Mouse (Mus musculus): ENCODE results near the gene Rassf8. TPM values are rescaled to one million over a fixed set of nuclear protein-coding genes. Genes with fewer than 3 reads are reported as not detected.

Rassf8 gene
- polyA plus RNA-seq (2014; fragmentation: Illumina TruSeq; extraction: RNeasy Lipid Tissue Mini Kit (QIAGEN cat#74804); ENCODE audit: insufficient read depth, low read depth, low replicate concordance): 29.3 TPM

DNA sequence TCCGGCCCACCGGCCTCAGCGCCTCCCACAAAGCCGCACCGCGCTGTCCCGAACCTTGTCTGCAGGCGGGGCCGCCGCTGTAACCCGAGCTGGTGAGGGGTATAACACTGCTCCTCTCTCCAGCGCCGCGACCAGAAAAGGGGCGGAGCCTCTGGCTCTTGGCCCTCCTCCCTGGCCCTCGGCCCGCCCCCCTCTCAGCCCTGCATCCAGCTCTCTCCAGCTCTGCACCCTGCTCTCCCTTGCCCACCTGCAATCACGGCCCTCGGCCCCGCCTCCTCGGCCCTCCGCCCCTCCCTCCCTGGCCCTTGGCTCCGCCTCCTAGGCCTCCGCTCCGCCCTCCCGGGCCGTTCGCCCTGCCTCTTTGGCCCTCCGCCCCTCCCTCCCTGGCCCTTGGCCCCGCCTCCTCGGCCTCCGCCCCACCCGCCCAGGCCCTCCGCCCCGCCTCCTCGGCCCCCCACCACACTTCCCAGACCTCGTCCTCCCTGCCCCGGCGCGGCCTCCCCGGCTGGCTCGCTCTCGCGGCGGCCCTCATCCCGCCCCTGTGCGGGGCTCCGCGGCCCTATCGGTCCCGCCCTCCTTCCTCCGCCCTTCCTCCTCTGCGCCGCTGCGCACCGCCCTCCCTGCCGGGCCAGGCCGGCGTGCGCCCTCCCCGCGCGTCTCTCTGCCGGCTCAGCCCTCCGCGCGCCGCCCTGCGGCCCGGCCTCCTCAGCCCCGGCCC lies at the start of gene Rassf8:
Gene Rassf8 (plus strand): TSS at position 617 of the 718 bp plus-strand sequence.

DNA sequence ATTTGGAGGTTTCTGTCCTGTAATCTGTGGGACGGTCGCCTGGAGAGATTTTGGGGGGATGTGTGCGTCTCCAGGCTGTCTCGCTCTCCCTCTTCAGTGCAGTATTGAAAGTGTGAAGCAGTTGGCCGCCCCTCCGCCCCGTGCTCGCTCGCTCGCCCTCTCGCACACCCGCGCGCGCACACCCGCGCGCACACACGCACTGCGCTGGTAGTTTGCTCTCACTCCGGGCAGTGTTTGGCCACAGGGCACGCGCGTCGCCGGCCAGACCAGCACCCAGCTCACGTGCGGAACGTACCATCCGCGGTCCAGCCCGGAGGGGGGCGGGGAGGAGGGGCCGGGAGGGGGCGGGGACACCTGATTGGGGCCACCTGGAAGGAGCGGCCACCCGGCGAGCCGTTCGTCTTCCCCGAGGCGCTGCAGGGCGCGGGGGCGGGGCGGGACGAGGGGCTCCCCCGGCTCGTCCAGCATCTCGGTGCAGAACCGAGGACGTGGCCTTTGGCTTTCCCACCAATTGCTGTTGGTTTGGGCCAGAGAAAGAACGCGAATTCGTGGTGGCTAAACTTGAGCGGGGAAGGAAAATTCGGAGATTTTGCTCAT lies 118.8 kb downstream of the Rassf8 start, which contains the start of gene Bhlhe41:
Gene Bhlhe41 (minus strand): TSS at position 270 of the 597 bp plus-strand sequence.

Other genes starting within 250 kb of the Rassf8 start
- gene Lmntd1, start 132.4 kb upstream of the Rassf8 start, polyA plus RNA-seq (2014; fragmentation: Illumina TruSeq; extraction: RNeasy Lipid Tissue Mini Kit (QIAGEN cat#74804); ENCODE audit: insufficient read depth, low read depth, low replicate concordance): 1.4 TPM
- not detected for gene Tuba3b, start 131.0 kb upstream of the Rassf8 start, polyA plus RNA-seq (2014; fragmentation: Illumina TruSeq; extraction: RNeasy Lipid Tissue Mini Kit (QIAGEN cat#74804); ENCODE audit: insufficient read depth, low read depth, low replicate concordance)
- gene Bhlhe41, start 118.8 kb downstream of the Rassf8 start, polyA plus RNA-seq (2014; fragmentation: Illumina TruSeq; extraction: RNeasy Lipid Tissue Mini Kit (QIAGEN cat#74804); ENCODE audit: insufficient read depth, low read depth, low replicate concordance): 2.0 TPM
- gene Sspn, start 184.9 kb downstream of the Rassf8 start, polyA plus RNA-seq (2014; fragmentation: Illumina TruSeq; extraction: RNeasy Lipid Tissue Mini Kit (QIAGEN cat#74804); ENCODE audit: insufficient read depth, low read depth, low replicate concordance): 8.1 TPM

Data from lung, adult 10 weeks (tissue).